Mouse (Mus musculus): ENCODE data around the gene Igdcc3. TPM values are rescaled to one million over a fixed set of nuclear protein-coding genes. Genes with fewer than 3 reads are reported as not detected.

The Igdcc3 gene
- not detected for polyA plus RNA-seq (2014; fragmentation: Illumina TruSeq; extraction: RNeasy Lipid Tissue Mini Kit (QIAGEN cat#74804); ENCODE audit: insufficient read depth, low read depth, low replicate concordance)

GRCm38 (mm10) chr9:65140936-65141305 lies at the start of gene Igdcc3:
TSS of gene Igdcc3 (plus strand) at chr9:65141189.

GRCm38 (mm10) chr9:65100991-65101685 lies 39.9 kb upstream of the Igdcc3 start, which contains the start of gene Igdcc4:
TSS of gene Igdcc4 (plus strand) at chr9:65101486.

DNA sequence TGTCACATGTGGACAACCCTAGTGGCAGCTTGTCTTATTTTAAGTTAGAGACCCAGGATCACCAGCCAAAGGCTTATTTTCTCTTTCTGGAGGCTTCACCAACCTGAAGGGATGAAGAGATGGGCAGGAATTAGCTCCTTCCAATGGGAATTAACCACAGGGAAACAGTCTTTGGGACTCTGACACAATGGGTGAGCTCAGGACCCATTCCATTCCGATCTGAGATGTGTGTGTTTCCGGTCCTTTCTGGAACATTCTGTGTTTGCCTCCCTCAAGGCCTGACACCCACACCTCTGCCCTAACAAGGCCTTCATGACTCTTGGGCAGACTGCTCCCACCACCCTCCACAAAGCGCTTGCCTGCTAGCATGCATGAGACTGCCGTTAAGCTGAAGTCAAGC lies 54.1 kb downstream of the Igdcc3 start, which contains the start of gene Parp16:
Gene Parp16 (plus strand): TSS at position 301 of the 400 bp plus-strand sequence.

Other genes with a start within 250 kb of the Igdcc3 start
- not detected for gene Slc24a1, start 189.6 kb upstream of the Igdcc3 start, polyA plus RNA-seq (2014; fragmentation: Illumina TruSeq; extraction: RNeasy Lipid Tissue Mini Kit (QIAGEN cat#74804); ENCODE audit: insufficient read depth, low read depth, low replicate concordance)
- 9.4 TPM for gene Ints14, start 180.3 kb upstream of the Igdcc3 start, polyA plus RNA-seq (2014; fragmentation: Illumina TruSeq; extraction: RNeasy Lipid Tissue Mini Kit (QIAGEN cat#74804); ENCODE audit: insufficient read depth, low read depth, low replicate concordance)
- 64.8 TPM for gene Hacd3, start 119.5 kb upstream of the Igdcc3 start, polyA plus RNA-seq (2014; fragmentation: Illumina TruSeq; extraction: RNeasy Lipid Tissue Mini Kit (QIAGEN cat#74804); ENCODE audit: insufficient read depth, low read depth, low replicate concordance)
- gene Dpp8, start 108.8 kb upstream of the Igdcc3 start, polyA plus RNA-seq (2014; fragmentation: Illumina TruSeq; extraction: RNeasy Lipid Tissue Mini Kit (QIAGEN cat#74804); ENCODE audit: insufficient read depth, low read depth, low replicate concordance) = 21.7 TPM
- gene Igdcc4, start 39.7 kb upstream of the Igdcc3 start, polyA plus RNA-seq (2014; fragmentation: Illumina TruSeq; extraction: RNeasy Lipid Tissue Mini Kit (QIAGEN cat#74804); ENCODE audit: insufficient read depth, low read depth, low replicate concordance) = 0.63 TPM
- 3.9 TPM for gene Parp16, start 54.2 kb downstream of the Igdcc3 start, polyA plus RNA-seq (2014; fragmentation: Illumina TruSeq; extraction: RNeasy Lipid Tissue Mini Kit (QIAGEN cat#74804); ENCODE audit: insufficient read depth, low read depth, low replicate concordance)
- gene Cilp, start 124.0 kb downstream of the Igdcc3 start, polyA plus RNA-seq (2014; fragmentation: Illumina TruSeq; extraction: RNeasy Lipid Tissue Mini Kit (QIAGEN cat#74804); ENCODE audit: insufficient read depth, low read depth, low replicate concordance) = 1.4 TPM
- 20.5 TPM for gene Clpx, start 153.1 kb downstream of the Igdcc3 start, polyA plus RNA-seq (2014; fragmentation: Illumina TruSeq; extraction: RNeasy Lipid Tissue Mini Kit (QIAGEN cat#74804); ENCODE audit: insufficient read depth, low read depth, low replicate concordance)
- 9.4 TPM for gene Pdcd7, start 204.9 kb downstream of the Igdcc3 start, polyA plus RNA-seq (2014; fragmentation: Illumina TruSeq; extraction: RNeasy Lipid Tissue Mini Kit (QIAGEN cat#74804); ENCODE audit: insufficient read depth, low read depth, low replicate concordance)
- not detected for gene Ubap1l, start 219.9 kb downstream of the Igdcc3 start, polyA plus RNA-seq (2014; fragmentation: Illumina TruSeq; extraction: RNeasy Lipid Tissue Mini Kit (QIAGEN cat#74804); ENCODE audit: insufficient read depth, low read depth, low replicate concordance)

All from lung, adult 10 weeks (tissue).